Mouse (Mus musculus): Measurements from ENCODE around the gene C1qb.
A peak's percentile ranks its signal among the peaks of the same experiment; 100 is the strongest.

DNA sequence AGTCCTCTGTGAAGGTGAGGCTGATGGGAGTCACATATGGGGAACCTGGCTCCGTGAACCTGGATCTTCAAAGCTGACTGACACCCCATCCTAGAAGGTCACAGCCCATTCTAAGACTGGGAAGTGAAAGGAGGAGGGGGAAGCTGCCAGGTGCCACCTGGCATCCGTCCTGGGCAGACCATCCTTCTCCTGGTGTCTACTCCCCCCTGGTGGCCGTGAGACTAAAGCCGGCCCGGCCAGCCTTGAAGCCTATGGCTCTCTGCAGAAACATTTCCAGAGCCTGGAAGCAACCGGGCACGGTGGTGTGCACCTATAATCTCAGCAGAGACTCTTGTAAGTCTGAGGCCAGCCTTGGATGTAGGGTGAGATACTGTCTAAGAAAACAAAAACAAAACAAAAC is 9.0 kb downstream of the C1qb start:
- TF ChIP-seq CTCF (IDR thresholded peaks at IDR 0.05; ENCODE audit: control insufficient read depth, insufficient read depth, insufficient read length) (peak; percentile 27), MAX (IDR thresholded peaks at IDR 0.05) (no peak), CEBPB (IDR thresholded peaks at IDR 0.05; ENCODE audit: low read depth) (no peak), MYOG (IDR thresholded peaks at IDR 0.05; ENCODE audit: control insufficient read depth, extremely low read depth, insufficient read length) (no peak), MYOD1 (IDR thresholded peaks at IDR 0.05; ENCODE audit: control insufficient read depth, insufficient read length, low read depth) (no peak), FOSL1 (IDR thresholded peaks at IDR 0.05; ENCODE audit: insufficient read depth, low read length, poor library complexity, severe bottlenecking) (no peak), USF1 (IDR thresholded peaks at IDR 0.05; ENCODE audit: low read depth) (no peak)

Data from C2C12 (cell line).